Mouse (Mus musculus) intestine, embryonic 16.5 days (tissue): ENCODE measurements around the gene Sh3glb2. TPM values are rescaled to one million over a fixed set of nuclear protein-coding genes. Genes with fewer than 3 reads are reported as not detected.

ENCODE experiments used
- ATAC-seq: fragments of 200-750 bp; cut with Nextera tagmentation; 2 replicates; pipeline ENCODE4 v1.8.0; 2017; ENCODE audit warnings: moderate TSS enrichment, moderate library complexity
- H3K27ac ChIP-seq: fragments of 300-500 bp; sonication (generic); 2 replicates; pipeline ENCODE4 v1.5.1; 2014; ENCODE audit warnings: mild to moderate bottlenecking, low read length
- H3K27me3 ChIP-seq: fragments of 300-500 bp; sonication (generic); replicated peaks from 2 replicates; pipeline ENCODE4 v1.6.1; 2014; ENCODE audit warnings: low read length, control low read depth, mixed read lengths; ENCODE audit not compliant: control insufficient read depth, insufficient read depth
- H3K36me3 ChIP-seq: fragments of 300-500 bp; sonication (generic); 2 replicates; pipeline ENCODE4 v1.6.1; 2014; ENCODE audit warnings: low read length, control low read depth; ENCODE audit not compliant: control insufficient read depth, insufficient read depth
- H3K4me1 ChIP-seq: fragments of 300-500 bp; sonication (generic); 2 replicates; pipeline ENCODE4 v1.6.1; 2014; ENCODE audit warnings: low read length, control low read depth, mixed read lengths; ENCODE audit not compliant: control insufficient read depth, insufficient read depth
- H3K4me2 ChIP-seq: fragments of 300-500 bp; sonication (generic); 2 replicates; pipeline ENCODE4 v1.6.1; 2014; ENCODE audit warnings: low read depth, low read length, control low read depth
- H3K4me3 ChIP-seq: fragments of 300-500 bp; sonication (generic); 2 replicates; pipeline ENCODE4 v1.5.1; 2014; ENCODE audit warnings: mild to moderate bottlenecking, low read length
- H3K9ac ChIP-seq: fragments of 300-500 bp; sonication (generic); 2 replicates; pipeline ENCODE4 v1.6.1; 2014; ENCODE audit warnings: low read depth, low read length
- H3K9me3 ChIP-seq: fragments of 300-500 bp; sonication (generic); 2 replicates; pipeline ENCODE4 v1.6.1; 2016; ENCODE audit warnings: low read length, control low read depth; ENCODE audit not compliant: control insufficient read depth
- WGBS: fragments of 180-500 bp; shearing (Covaris S2); extraction: QIAGEN DNeasy Blood & Tissue Kit; methylation state at CpG from one replicate; pipeline ENCODE4 v1.1.7; 2014; 5-methylcytosine and 5-hydroxymethylcytosine counted together
- polyA plus RNA-seq: library from polyadenylated mRNA; unstranded; fragments of >200 nt; fragmentation: Nextera tagmentation; extraction: Ambion mirVana; gene quantifications from 2 replicates; pipeline ENCODE4 v1.2.1, GENCODE M21; 2015

The Sh3glb2 gene
- 68.6 and 71.4 TPM in 2 replicates for polyA plus RNA-seq

DNA sequence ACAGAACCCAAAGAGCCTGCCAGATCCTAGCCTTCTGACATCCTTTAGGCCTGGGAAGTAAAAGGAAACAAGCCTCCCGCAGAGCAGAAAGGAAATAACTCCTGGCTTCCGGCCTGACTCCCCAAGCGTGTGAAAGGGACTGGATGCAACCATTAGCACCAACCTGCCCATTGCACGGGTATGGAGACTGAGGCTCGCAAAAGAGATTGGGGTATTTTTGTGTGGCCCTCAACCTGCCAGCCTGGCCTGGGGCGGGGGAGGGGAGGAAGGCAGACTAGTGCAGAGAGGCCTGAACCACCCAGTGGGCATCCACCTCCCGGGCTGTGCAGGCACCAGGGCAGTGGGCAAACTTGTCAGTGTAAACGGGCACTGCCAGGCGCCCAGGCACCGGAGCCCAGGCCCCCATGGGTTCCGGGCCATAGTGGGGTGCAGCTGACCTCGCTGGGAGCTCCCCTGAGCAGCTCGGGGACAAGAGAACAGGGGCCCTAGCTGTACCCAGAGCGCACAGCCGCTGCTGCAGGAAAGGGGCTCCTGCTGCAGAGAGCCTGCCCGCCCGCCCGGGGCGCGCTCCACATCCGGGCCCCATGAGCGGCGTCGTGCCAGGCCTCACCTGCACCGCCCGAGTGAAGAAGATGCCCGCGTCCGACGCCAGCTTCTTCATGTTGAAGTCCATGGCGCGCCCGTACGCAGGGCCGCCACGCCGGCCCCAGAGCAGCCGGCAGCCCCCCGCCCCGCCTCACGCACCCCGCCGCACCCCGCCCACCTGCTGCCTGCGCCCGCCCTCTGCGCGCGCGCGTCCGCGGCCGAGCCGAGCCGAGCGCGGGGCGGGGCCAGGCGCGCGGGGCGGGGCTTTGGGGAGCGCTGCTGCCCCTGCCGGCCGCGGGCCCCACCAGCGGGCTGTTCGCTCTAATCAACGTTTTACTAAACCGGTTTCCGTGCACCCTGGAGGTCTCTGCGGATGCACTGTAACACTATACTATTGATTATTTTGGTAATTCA lies at the start of gene Sh3glb2:
TSS of gene Sh3glb2 (minus strand) at position 805 of the 999 bp plus-strand sequence.
- ATAC-seq: peak; percentile 68
- Histone ChIP-seq H3K36me3 (no peaks in the 10 kb centered on the region), H3K27ac (peak within 1 kb of the TSS; percentile 69), H3K4me1 (peaks cover 34% of the 10 kb centered on the region), H3K4me3 (peak within 1 kb of the TSS; percentile 73), H3K9me3 (no peaks in the 10 kb centered on the region), H3K27me3 (no peaks in the 10 kb centered on the region), H3K9ac (peak within 1 kb of the TSS; percentile 82), H3K4me2 (peak within 1 kb of the TSS; percentile 93)
- WGBS: 1% methylated on average over 68 of the region's 73 CpGs

DNA sequence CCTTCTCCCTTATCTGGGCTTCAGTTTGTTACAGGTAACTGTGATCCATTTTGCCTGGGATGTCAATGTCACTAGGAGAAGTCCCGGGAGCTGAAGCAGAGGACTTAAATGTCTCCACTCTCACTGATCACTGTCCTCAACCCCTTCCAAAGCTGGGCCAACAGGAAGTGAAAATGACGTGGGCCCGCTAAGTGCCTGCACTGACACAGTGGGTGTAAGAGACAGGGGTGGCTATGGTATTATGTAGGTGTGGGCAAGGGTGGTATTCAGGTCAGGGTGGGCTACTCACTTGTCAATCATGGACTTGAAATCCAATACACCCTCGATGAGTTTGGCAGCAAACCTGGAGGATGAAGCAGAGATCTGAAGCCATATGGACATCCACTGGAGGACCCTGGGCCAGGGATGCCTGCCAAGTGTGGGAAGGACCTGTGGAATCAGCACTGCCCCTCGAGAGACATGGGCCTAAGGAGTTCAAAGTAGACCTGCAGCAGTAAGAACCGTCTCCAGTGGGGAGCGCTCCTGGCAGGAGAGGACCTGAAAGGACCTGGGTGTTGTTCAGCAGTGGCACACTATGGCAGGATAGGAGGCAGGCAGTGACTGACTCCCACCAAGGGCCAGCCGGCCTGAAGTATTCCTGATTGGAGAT lies 49.4 kb upstream of the Sh3glb2 start:
- WGBS: 82% methylated on average over 8 of the region's 8 CpGs
- Histone ChIP-seq H3K9me3 (no peaks in the 10 kb centered on the region), H3K4me3 (no peak overlapping the region), H3K27me3 (no peaks in the 10 kb centered on the region), H3K27ac (peak overlapping the region; percentile 61), H3K4me2 (no peak overlapping the region), H3K4me1 (peaks cover 4% of the 10 kb centered on the region; the same call in 1 of the 2 replicates), H3K9ac (no peak overlapping the region; the same call in 1 of the 2 replicates), H3K36me3 (no peaks in the 10 kb centered on the region; the same call in 1 of the 2 replicates)
- no peak; the same call in 1 of the 2 replicates for ATAC-seq

DNA sequence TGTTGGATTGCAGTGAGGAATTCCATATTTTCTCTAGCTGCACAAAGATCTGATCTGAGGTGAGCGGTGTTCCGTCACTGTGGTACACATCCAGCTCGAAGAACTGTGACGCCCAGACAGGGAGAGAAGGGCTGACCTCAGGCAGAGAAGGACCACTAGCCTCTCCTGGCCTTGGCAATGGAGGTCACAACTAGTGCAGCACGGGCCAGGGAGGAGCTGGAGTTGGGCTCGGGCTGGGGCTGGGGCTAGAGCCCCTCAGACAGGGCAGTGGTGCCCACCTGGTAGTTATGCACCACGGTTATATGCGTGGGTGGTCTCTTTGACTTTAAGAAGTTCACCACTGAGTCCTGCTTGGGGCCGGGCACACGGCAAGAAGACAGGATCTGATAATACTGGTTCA lies 48.6 kb upstream of the Sh3glb2 start:
- no peak overlapping the region for H3K4me3 ChIP-seq
- H3K9me3 ChIP-seq: no peaks in the 10 kb centered on the region
- H3K27me3 ChIP-seq: no peaks in the 10 kb centered on the region
- H3K27ac ChIP-seq: peak overlapping the region; percentile 61
- WGBS: 89% methylated on average over 10 of the region's 10 CpGs
- ATAC-seq: peak; percentile 6; the same call in 1 of the 2 replicates
- no peak overlapping the region for H3K9ac ChIP-seq
- peaks cover 4% of the 10 kb centered on the region; the same call in 1 of the 2 replicates for H3K4me1 ChIP-seq
- H3K4me2 ChIP-seq: no peak overlapping the region
- peaks cover 2% of the 10 kb centered on the region for H3K36me3 ChIP-seq

DNA sequence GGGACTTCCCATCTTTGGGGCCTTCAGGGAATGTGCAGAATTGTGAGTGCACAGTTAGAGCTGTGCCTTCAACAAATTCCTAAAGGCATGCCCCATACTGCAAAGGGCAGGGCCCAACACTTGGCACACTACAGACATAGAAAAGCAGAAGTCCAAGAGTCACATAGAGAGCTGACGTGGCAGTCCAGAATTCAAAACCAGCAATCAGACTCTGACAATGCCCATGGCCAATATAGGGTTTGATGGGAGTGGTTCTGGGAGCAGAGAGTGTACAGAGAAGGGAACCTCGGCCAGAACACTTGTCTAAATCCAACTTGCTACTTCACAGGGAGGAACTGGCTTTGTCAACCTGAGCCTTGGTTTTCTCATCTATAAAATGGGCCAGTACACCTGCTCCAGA lies 48.1 kb upstream of the Sh3glb2 start:
- Histone ChIP-seq H3K27ac (no peak overlapping the region; the same call in 1 of the 2 replicates), H3K36me3 (peaks cover 4% of the 10 kb centered on the region), H3K9me3 (no peaks in the 10 kb centered on the region), H3K9ac (no peak overlapping the region), H3K4me2 (no peak overlapping the region), H3K4me1 (peaks cover 4% of the 10 kb centered on the region; the same call in 1 of the 2 replicates), H3K4me3 (no peak overlapping the region), H3K27me3 (no peaks in the 10 kb centered on the region)
- ATAC-seq: no peak
- 79% methylated on average over 2 of the region's 2 CpGs for WGBS

DNA sequence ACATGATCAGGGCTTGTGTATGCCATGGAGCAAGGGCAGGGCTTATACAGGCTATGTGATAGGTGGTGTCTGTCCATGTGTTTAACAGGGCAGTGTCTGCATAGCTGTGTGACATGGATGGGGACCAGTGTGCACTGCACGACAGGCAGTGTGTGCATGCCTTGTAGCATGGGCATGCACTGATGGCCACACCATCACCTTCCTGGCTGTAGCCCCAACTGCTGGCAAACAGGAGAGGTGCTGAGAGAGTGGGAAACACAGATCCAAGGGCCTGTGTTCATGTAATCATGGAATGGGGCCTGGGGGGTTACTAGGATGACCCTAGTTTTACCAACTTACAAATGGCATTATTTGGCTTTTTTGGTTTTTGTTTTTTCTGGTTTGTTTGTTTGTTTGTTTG lies 44.7 kb upstream of the Sh3glb2 start:
- no peak overlapping the region for H3K9ac ChIP-seq
- H3K4me3 ChIP-seq: no peak overlapping the region
- peaks cover 16% of the 10 kb centered on the region for H3K36me3 ChIP-seq
- no peaks in the 10 kb centered on the region for H3K27me3 ChIP-seq
- ATAC-seq: no peak
- H3K27ac ChIP-seq: no peak overlapping the region
- H3K4me1 ChIP-seq: peaks cover 4% of the 10 kb centered on the region; the same call in 1 of the 2 replicates
- no peaks in the 10 kb centered on the region for H3K9me3 ChIP-seq
- no peak overlapping the region for H3K4me2 ChIP-seq
- 85% methylated on average over 1 of the region's 1 CpGs for WGBS

DNA sequence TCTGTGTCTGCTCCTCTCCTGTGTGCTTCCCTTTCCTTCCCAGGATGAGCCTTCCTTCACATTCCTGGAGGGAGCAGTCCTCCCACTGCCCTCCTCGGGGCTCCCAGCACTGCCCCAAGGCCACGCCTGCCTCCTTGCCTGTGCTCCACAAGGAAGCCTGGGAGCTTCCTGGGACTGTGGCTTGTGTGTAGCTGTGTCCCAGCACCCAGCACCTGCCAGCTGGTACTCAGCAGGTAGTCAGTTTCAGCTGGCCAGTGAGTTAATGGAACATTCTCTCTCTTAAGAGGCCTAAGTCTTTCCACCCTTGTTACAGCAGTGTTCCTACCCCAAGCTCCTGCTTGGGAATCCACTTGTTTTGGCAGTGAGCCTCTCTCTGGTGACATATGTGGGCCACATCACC lies 43.7 kb upstream of the Sh3glb2 start:
- Histone ChIP-seq H3K36me3 (peaks cover 19% of the 10 kb centered on the region), H3K4me3 (no peak overlapping the region), H3K27me3 (no peaks in the 10 kb centered on the region), H3K4me1 (no peaks in the 10 kb centered on the region), H3K9me3 (no peaks in the 10 kb centered on the region), H3K4me2 (no peak overlapping the region), H3K9ac (no peak overlapping the region), H3K27ac (no peak overlapping the region)
- WGBS: 75% methylated on average over 2 of the region's 2 CpGs
- no peak for ATAC-seq

DNA sequence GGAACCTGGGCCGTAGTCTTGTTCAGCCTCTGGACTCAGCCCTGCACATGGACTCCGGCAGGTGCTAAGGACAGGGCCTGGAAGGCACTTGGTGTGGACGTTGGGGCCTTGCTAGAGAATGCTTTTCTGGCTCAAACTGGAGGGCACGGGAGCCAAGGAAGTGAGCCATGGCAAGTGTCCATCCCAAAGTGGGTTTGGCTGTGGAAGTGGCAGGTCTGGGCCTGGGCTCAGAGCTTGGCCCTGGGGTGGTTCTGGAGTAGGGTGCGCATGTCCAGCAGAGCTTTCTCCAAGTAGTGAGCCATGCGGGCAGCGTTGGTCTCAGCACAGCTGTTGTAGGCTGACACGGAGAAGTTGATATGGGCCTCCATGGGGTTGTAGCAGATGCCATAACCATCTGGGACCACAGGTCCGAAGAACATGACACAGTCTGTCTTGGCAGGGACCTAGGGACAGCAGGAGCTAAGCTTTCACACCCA lies 43.3 kb upstream of the Sh3glb2 start:
- no peaks in the 10 kb centered on the region for H3K9me3 ChIP-seq
- no peak overlapping the region for H3K4me2 ChIP-seq
- no peak overlapping the region for H3K27ac ChIP-seq
- H3K4me1 ChIP-seq: no peaks in the 10 kb centered on the region
- no peak for ATAC-seq
- H3K9ac ChIP-seq: no peak overlapping the region
- H3K27me3 ChIP-seq: no peaks in the 10 kb centered on the region
- no peak overlapping the region for H3K4me3 ChIP-seq
- H3K36me3 ChIP-seq: peaks cover 20% of the 10 kb centered on the region
- WGBS: 91% methylated on average over 9 of the region's 9 CpGs

DNA sequence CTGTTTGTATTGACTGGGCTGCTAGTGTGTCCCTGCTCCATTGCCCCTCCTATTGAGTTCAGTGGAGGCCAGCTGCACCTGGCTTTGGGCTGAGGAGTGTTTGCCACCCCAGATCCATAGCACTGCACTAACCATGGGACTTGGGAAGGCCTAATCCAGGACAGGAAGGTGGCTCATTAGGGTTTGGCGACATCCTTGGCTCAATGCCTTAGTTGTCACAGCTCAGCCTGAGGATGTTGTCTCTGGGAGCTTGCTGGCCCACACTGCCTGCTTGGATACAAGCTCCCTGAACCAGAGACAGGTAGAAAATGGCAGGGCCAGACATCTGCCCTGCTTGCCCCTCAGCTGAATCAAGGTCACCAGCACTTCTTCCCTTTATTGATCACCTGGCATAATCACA lies 42.4 kb upstream of the Sh3glb2 start:
- Histone ChIP-seq H3K4me1 (peaks cover 3% of the 10 kb centered on the region; the same call in 1 of the 2 replicates), H3K27me3 (no peaks in the 10 kb centered on the region), H3K9ac (no peak overlapping the region), H3K4me3 (no peak overlapping the region), H3K4me2 (no peak overlapping the region), H3K36me3 (peaks cover 25% of the 10 kb centered on the region), H3K27ac (no peak overlapping the region), H3K9me3 (no peaks in the 10 kb centered on the region)
- 84% methylated on average over 1 of the region's 1 CpGs for WGBS
- no peak for ATAC-seq
